Comparison of ENCODE assay signal across 28 mouse cellular contexts in the genomic region with DNA sequence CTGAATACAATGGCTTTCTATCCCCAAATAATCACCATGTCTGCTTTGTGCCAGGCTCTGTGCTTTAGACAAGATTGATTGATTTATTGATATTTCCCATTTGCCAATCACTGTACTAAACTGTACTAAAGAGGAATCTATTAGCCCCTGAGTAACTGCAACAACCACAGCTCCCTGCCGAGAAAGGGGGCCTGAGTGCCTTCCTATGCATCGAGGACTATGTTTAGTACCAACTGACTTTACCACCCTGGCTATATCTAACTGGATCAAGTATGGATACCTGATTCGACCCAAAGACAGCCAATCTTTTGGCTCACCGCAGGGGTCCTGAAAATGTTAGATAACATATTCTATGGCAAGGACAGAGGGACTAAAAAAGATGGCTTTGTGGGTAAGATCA.
"Had no signal": no experiment of that assay in that cellular context is flagged by ENCODE, and none has a peak within 500 bp of the region (broad histone marks: within the 10 kb centered on the region; RNA-seq: fewer than 3 reads in every experiment).

No protein-coding gene starts in this region.

- H3K4me3 ChIP-seq: embryonic facial prominence, embryonic 10.5 days; embryonic facial prominence, embryonic 12.5 days; embryonic facial prominence, embryonic 13.5 days; embryonic facial prominence, embryonic 15.5 days; erythroblast, embryonic 14.5 days; forebrain, embryonic 10.5 days; forebrain, embryonic 12.5 days; forebrain, embryonic 13.5 days; forebrain, embryonic 15.5 days; gastrocnemius, adult 2 months; heart, adult 2 months had no signal

- H3K9me3 ChIP-seq: embryonic facial prominence, embryonic 10.5 days; embryonic facial prominence, embryonic 12.5 days; embryonic facial prominence, embryonic 13.5 days; embryonic facial prominence, embryonic 15.5 days; forebrain, embryonic 10.5 days; forebrain, embryonic 12.5 days; forebrain, embryonic 13.5 days; forebrain, embryonic 15.5 days had no signal

- ATAC-seq: forebrain, embryonic 13.5 days; forebrain, embryonic 14.5 days; forebrain, embryonic 15.5 days; forebrain, embryonic 16.5 days; forebrain, postnatal 0 days had no signal

- DNase-seq: cerebellum, adult 2 months; cerebellum, adult 8-10 months; cerebellum, adult 9-10 months; cerebellum, adult 9-11 months; cerebellum, postnatal 10 days; cerebellum, postnatal 14 days; cerebellum, postnatal 25 days; cerebellum, postnatal 36 days; embryo, embryonic 11 days; forebrain, postnatal 0 days; gastrocnemius, adult 2 months; gastrocnemius, postnatal 10 days; gastrocnemius, postnatal 14 days; gastrocnemius, postnatal 25 days; gastrocnemius, postnatal 36 days; heart, adult 18-20 months; heart, adult 2 months had no signal

- H3K9ac ChIP-seq: embryonic facial prominence, embryonic 12.5 days; embryonic facial prominence, embryonic 13.5 days; embryonic facial prominence, embryonic 15.5 days; forebrain, embryonic 12.5 days; forebrain, embryonic 13.5 days; forebrain, embryonic 15.5 days; forebrain, postnatal 0 days had no signal

- H3K36me3 ChIP-seq: embryonic facial prominence, embryonic 10.5 days; embryonic facial prominence, embryonic 12.5 days; embryonic facial prominence, embryonic 13.5 days; embryonic facial prominence, embryonic 15.5 days; forebrain, embryonic 10.5 days; forebrain, embryonic 12.5 days; forebrain, embryonic 15.5 days had no signal

- H3K27me3 ChIP-seq: embryonic facial prominence, embryonic 12.5 days; embryonic facial prominence, embryonic 13.5 days; forebrain, embryonic 15.5 days had no signal

- H3K27ac ChIP-seq: embryonic facial prominence, embryonic 10.5 days; embryonic facial prominence, embryonic 12.5 days; embryonic facial prominence, embryonic 13.5 days; embryonic facial prominence, embryonic 15.5 days; forebrain, embryonic 10.5 days; forebrain, embryonic 12.5 days; forebrain, embryonic 13.5 days; forebrain, embryonic 15.5 days; gastrocnemius, adult 2 months; heart, adult 2 months had no signal

- H3K4me1 ChIP-seq: embryonic facial prominence, embryonic 13.5 days; embryonic facial prominence, embryonic 15.5 days; forebrain, embryonic 13.5 days; forebrain, embryonic 15.5 days had no signal

- H3K4me2 ChIP-seq: embryonic facial prominence, embryonic 12.5 days; embryonic facial prominence, embryonic 13.5 days; embryonic facial prominence, embryonic 15.5 days; forebrain, embryonic 12.5 days; forebrain, embryonic 13.5 days; forebrain, embryonic 15.5 days had no signal
